8 mouse cellular contexts compared by ENCODE assay signal in the genomic region with DNA sequence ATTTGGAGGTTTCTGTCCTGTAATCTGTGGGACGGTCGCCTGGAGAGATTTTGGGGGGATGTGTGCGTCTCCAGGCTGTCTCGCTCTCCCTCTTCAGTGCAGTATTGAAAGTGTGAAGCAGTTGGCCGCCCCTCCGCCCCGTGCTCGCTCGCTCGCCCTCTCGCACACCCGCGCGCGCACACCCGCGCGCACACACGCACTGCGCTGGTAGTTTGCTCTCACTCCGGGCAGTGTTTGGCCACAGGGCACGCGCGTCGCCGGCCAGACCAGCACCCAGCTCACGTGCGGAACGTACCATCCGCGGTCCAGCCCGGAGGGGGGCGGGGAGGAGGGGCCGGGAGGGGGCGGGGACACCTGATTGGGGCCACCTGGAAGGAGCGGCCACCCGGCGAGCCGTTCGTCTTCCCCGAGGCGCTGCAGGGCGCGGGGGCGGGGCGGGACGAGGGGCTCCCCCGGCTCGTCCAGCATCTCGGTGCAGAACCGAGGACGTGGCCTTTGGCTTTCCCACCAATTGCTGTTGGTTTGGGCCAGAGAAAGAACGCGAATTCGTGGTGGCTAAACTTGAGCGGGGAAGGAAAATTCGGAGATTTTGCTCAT. TPM values are rescaled to one million over a fixed set of nuclear protein-coding genes. Genes with fewer than 3 reads are reported as not detected.
DNase-seq lines count a peak whose midpoint lies in the region; ATAC-seq and TF ChIP-seq lines count a peak whose summit lies in the region.

Gene Bhlhe41, minus strand, starts transcription at position 270 of the 597 bp plus-strand sequence.

- no peak for TF ChIP-seq CTCF in thymus, adult 2 months (IDR thresholded peaks at IDR 0.05; ENCODE audit: borderline replicate concordance, control insufficient read depth, extremely low read depth, insufficient read depth, low read length, poor library complexity)
- TF ChIP-seq CTCF in kidney, adult 2 months (conservative IDR thresholded peaks at IDR 0.05; ENCODE audit: insufficient read depth, insufficient read length, low read depth, low read length): no peak

- peak within 1 kb of the TSS; percentile 56 for H3K9ac ChIP-seq in embryonic facial prominence, embryonic 11.5 days (replicated peaks; ENCODE audit: low read length)
- peak within 1 kb of the TSS; percentile 62 for H3K9ac ChIP-seq in limb, embryonic 14.5 days (ENCODE audit: low read depth, low read length, severe bottlenecking)
- peak within 1 kb of the TSS; percentile 75 for H3K9ac ChIP-seq in midbrain, embryonic 16.5 days (ENCODE audit: low read depth, low read length)

- ATAC-seq in embryonic facial prominence, embryonic 11.5 days (replicated peaks; ENCODE audit: insufficient number of reproducible peaks, low FRiP score, low TSS enrichment, low read depth): no peak; the same call in 1 of the 2 replicates
- peak; percentile 42; the same call in 1 of the 2 replicates for ATAC-seq in limb, embryonic 14.5 days (ENCODE audit: low FRiP score, low read depth)
- peak; percentile 61 for ATAC-seq in midbrain, embryonic 16.5 days

- DNase-seq in thymus, adult 2 months: no peak
- DNase-seq in thymus, postnatal 10 days (ENCODE audit: low spot score in 2 of 2): no peak
- peak; percentile 72 for DNase-seq in embryonic facial prominence, embryonic 11.5 days (ENCODE audit: low spot score)
- peak; percentile 85 to 90 for DNase-seq in heart, adult 18-20 months
- DNase-seq in kidney, adult 2 months: peak; percentile 81
- DNase-seq in limb, embryonic 14.5 days (ENCODE audit: low spot score): peak; percentile 31
- peak; percentile 69 for DNase-seq in splenic B cell, adult 2 months (ENCODE audit: low read depth, low spot score)

- peak within 1 kb of the TSS; percentile 99 for H3K4me2 ChIP-seq in embryonic facial prominence, embryonic 11.5 days (ENCODE audit: low read depth, low read length)
- H3K4me2 ChIP-seq in limb, embryonic 14.5 days (replicated peaks; ENCODE audit: low read depth, low read length, severe bottlenecking): peak within 1 kb of the TSS; percentile 100
- H3K4me2 ChIP-seq in midbrain, embryonic 16.5 days (ENCODE audit: low read length): peak within 1 kb of the TSS; percentile 100

- H3K9me3 ChIP-seq in embryonic facial prominence, embryonic 11.5 days (replicated peaks; ENCODE audit: control insufficient read depth, low read length): no peaks in the 10 kb centered on the region
- no peaks in the 10 kb centered on the region for H3K9me3 ChIP-seq in limb, embryonic 14.5 days (ENCODE audit: control insufficient read depth, low read length)
- no peaks in the 10 kb centered on the region for H3K9me3 ChIP-seq in midbrain, embryonic 16.5 days (replicated peaks; ENCODE audit: control insufficient read depth, low read length, poor library complexity, severe bottlenecking)

- TF ChIP-seq POLR2A in thymus, adult 2 months (IDR thresholded peaks at IDR 0.05; ENCODE audit: control insufficient read depth, extremely low read depth, insufficient read depth, low read length, poor library complexity): no peak
- TF ChIP-seq POLR2A in kidney, adult 2 months (IDR thresholded peaks at IDR 0.05; ENCODE audit: low read depth, low read length): peak; percentile 21
- no peak for TF ChIP-seq POLR2A in limb, embryonic 14.5 days (IDR thresholded peaks at IDR 0.05; ENCODE audit: borderline replicate concordance, extremely low read depth, insufficient read depth, insufficient read length)

- H3K27me3 ChIP-seq in thymus, adult 2 months (ENCODE audit: control insufficient read depth, insufficient read depth, low read length): peaks cover 34% of the 10 kb centered on the region
- H3K27me3 ChIP-seq in embryonic facial prominence, embryonic 11.5 days (ENCODE audit: control insufficient read depth, insufficient read depth, low read length): peaks cover 27% of the 10 kb centered on the region
- H3K27me3 ChIP-seq in kidney, adult 2 months (replicated peaks; ENCODE audit: control insufficient read depth, insufficient read depth, low read length): no peaks in the 10 kb centered on the region
- peaks cover 47% of the 10 kb centered on the region for H3K27me3 ChIP-seq in limb, embryonic 14.5 days (ENCODE audit: control insufficient read depth, insufficient read depth, low read length)
- 0 out of 2 replicates have a peak, but pooled peaks cover 1% of the 10 kb centered on the region for H3K27me3 ChIP-seq in midbrain, embryonic 16.5 days (ENCODE audit: control insufficient read depth, insufficient read depth, low read depth, low read length)
- H3K27me3 ChIP-seq in splenic B cell, adult 2 months (ENCODE audit: control insufficient read depth, insufficient read depth, low read length, poor library complexity, severe bottlenecking): no peaks in the 10 kb centered on the region

- peaks cover 29% of the 10 kb centered on the region for H3K4me1 ChIP-seq in thymus, adult 2 months (replicated peaks; ENCODE audit: control insufficient read depth, insufficient read depth, low read length)
- peaks cover 2% of the 10 kb centered on the region for H3K4me1 ChIP-seq in embryonic facial prominence, embryonic 11.5 days (ENCODE audit: control insufficient read depth, insufficient read depth, low read length)
- no peaks in the 10 kb centered on the region for H3K4me1 ChIP-seq in kidney, adult 2 months (ENCODE audit: control insufficient read depth, insufficient read depth, low read length)
- peaks cover 19% of the 10 kb centered on the region for H3K4me1 ChIP-seq in limb, embryonic 14.5 days (ENCODE audit: control insufficient read depth, insufficient read depth, low read length)
- peaks cover 21% of the 10 kb centered on the region for H3K4me1 ChIP-seq in midbrain, embryonic 16.5 days (ENCODE audit: control insufficient read depth, insufficient read depth, low read length)

- H3K4me3 ChIP-seq in thymus, adult 2 months (ENCODE audit: control insufficient read depth, insufficient read depth, low read length): peak within 1 kb of the TSS; percentile 42
- peak within 1 kb of the TSS; percentile 44 for H3K4me3 ChIP-seq in embryonic facial prominence, embryonic 11.5 days (ENCODE audit: low read depth, low read length)
- H3K4me3 ChIP-seq in kidney, adult 2 months (ENCODE audit: insufficient read depth, low read depth, low read length): peak within 1 kb of the TSS; percentile 58
- peak within 1 kb of the TSS; percentile 64 for H3K4me3 ChIP-seq in limb, embryonic 14.5 days (replicated peaks; ENCODE audit: low read length)
- peak within 1 kb of the TSS; percentile 81 for H3K4me3 ChIP-seq in midbrain, embryonic 16.5 days (ENCODE audit: low read depth, low read length)

- H3K36me3 ChIP-seq in thymus, adult 2 months (ENCODE audit: control insufficient read depth, insufficient read depth, low read length): no peaks in the 10 kb centered on the region
- H3K36me3 ChIP-seq in embryonic facial prominence, embryonic 11.5 days (replicated peaks; ENCODE audit: control insufficient read depth, insufficient read depth, low read depth, low read length): no peaks in the 10 kb centered on the region
- H3K36me3 ChIP-seq in kidney, adult 2 months (ENCODE audit: control insufficient read depth, insufficient read depth, low read length): no peaks in the 10 kb centered on the region
- no peaks in the 10 kb centered on the region for H3K36me3 ChIP-seq in limb, embryonic 14.5 days (ENCODE audit: control insufficient read depth, insufficient read depth, low read length)
- no peaks in the 10 kb centered on the region for H3K36me3 ChIP-seq in midbrain, embryonic 16.5 days (ENCODE audit: control insufficient read depth, insufficient read depth, low read length)
- no peaks in the 10 kb centered on the region for H3K36me3 ChIP-seq in splenic B cell, adult 2 months (ENCODE audit: control insufficient read depth, insufficient read depth, low read length, poor library complexity, severe bottlenecking)

- WGBS in thymus, adult 2 months: under 1% methylated on average over 57 of the region's 57 CpGs
- under 1% methylated on average over 51 of the region's 57 CpGs for WGBS in embryonic facial prominence, embryonic 11.5 days
- under 1% methylated on average over 48 of the region's 57 CpGs for WGBS in kidney, adult 2 months
- WGBS in limb, embryonic 14.5 days: under 1% methylated on average over 46 of the region's 57 CpGs
- WGBS in midbrain, embryonic 16.5 days: under 1% methylated on average over 52 of the region's 57 CpGs

- no peak within 1 kb of the TSS; the same call in 1 of the 2 replicates for H3K27ac ChIP-seq in thymus, adult 2 months (ENCODE audit: control insufficient read depth, insufficient read depth, low read length)
- no peak within 1 kb of the TSS for H3K27ac ChIP-seq in embryonic facial prominence, embryonic 11.5 days (replicated peaks; ENCODE audit: low read depth, low read length)
- peak within 1 kb of the TSS; percentile 85 for H3K27ac ChIP-seq in kidney, adult 2 months (ENCODE audit: insufficient read depth, low read depth, low read length)
- peak within 1 kb of the TSS; percentile 41 for H3K27ac ChIP-seq in limb, embryonic 14.5 days (replicated peaks; ENCODE audit: low read depth, low read length)
- H3K27ac ChIP-seq in midbrain, embryonic 16.5 days (ENCODE audit: low read length): peak within 1 kb of the TSS; percentile 77

RNA-seq across cellular contexts. Expression of gene Bhlhe41, which starts in this region (rescaled TPM):
- polyA plus RNA-seq in thymus, adult 2 months (2012; rRNA removed): 10.5 and 16.1 TPM in 2 replicates
- 1.7 and 2.0 TPM in 2 replicates for polyA plus RNA-seq in embryonic facial prominence, embryonic 11.5 days (2014; fragmentation: Nextera tagmentation; extraction: Ambion mirVana)
- 10 to 100 TPM; 11.4 to 15.8 TPM for total RNA-seq in heart, adult 18-20 months (2021)
- 1.8 TPM in 2 replicates for polyA plus RNA-seq in kidney, adult 2 months (2012; rRNA removed)
- polyA plus RNA-seq in limb, embryonic 14.5 days (2012; rRNA removed): 2.0 and 2.5 TPM in 2 replicates
- 2.8 and 3.3 TPM in 2 replicates for polyA plus RNA-seq in limb, embryonic 14.5 days (2014; fragmentation: Nextera tagmentation; extraction: Ambion mirVana)
- 8.9 and 9.7 TPM in 2 replicates for polyA plus RNA-seq in midbrain, embryonic 16.5 days (2015; fragmentation: Nextera tagmentation; extraction: Ambion mirVana)

Comparison
In these comparisons a context has a peak if more than half of its experiments do, and no peak if none do; other contexts are left out.
1. DNase-seq: peak in embryonic facial prominence, embryonic 11.5 days (single experiment), heart, adult 18-20 months (2 of 2), kidney, adult 2 months (single experiment), limb, embryonic 14.5 days (single experiment) and splenic B cell, adult 2 months (single experiment); none in thymus, adult 2 months (single experiment) and thymus, postnatal 10 days (0 of 2).
2. H3K27ac ChIP-seq: peak in kidney, adult 2 months (single experiment), limb, embryonic 14.5 days (single experiment) and midbrain, embryonic 16.5 days (single experiment); none in thymus, adult 2 months (single experiment) and embryonic facial prominence, embryonic 11.5 days (single experiment).
3. Peak in every context shown above with its lines, with median percentiles within 50 percentile points of each other: H3K4me3 ChIP-seq, H3K4me2 ChIP-seq and H3K9ac ChIP-seq.